Mouse (Mus musculus) cerebellum, adult 2 months (tissue): ENCODE data around the gene Evl. TPM values are rescaled to one million over a fixed set of nuclear protein-coding genes. Genes with fewer than 3 reads are reported as not detected.

Experiments
- DNase-seq, 2 experiments: peaks; one replicate each; pipeline ENCODE4 v3.0.0; 2021
- H3K27ac ChIP-seq: fragments of 200-500 bp; 2 replicates; pipeline ENCODE4 v1.5.1; 2012; ENCODE audit warnings: low read length, control low read depth, inconsistent platforms; ENCODE audit not compliant: insufficient read depth
- H3K27me3 ChIP-seq: fragments of 200-500 bp; 2 replicates; pipeline ENCODE4 v1.6.1; 2012; ENCODE audit warnings: inconsistent platforms, mild to moderate bottlenecking, low read length, moderate library complexity; ENCODE audit not compliant: control insufficient read depth, insufficient read depth
- H3K4me1 ChIP-seq: fragments of 200-500 bp; 2 replicates; pipeline ENCODE4 v1.6.1; 2011; ENCODE audit warnings: low read length; ENCODE audit not compliant: control insufficient read depth, insufficient read depth
- H3K4me3 ChIP-seq: fragments of 200-500 bp; replicated peaks from 2 replicates; pipeline ENCODE3; 2011; ENCODE audit warnings: mild to moderate bottlenecking, low read depth, low read length, control low read depth; ENCODE audit not compliant: insufficient read depth
- CTCF ChIP-seq: fragments of 200-500 bp; IDR thresholded peaks from 2 replicates; pipeline ENCODE4 v1.5.1; 2011; ENCODE audit warnings: low read depth, mild to moderate bottlenecking, control low read depth, low read length, moderate library complexity, borderline replicate concordance; ENCODE audit not compliant: insufficient read depth
- POLR2A ChIP-seq: fragments of 200-500 bp; IDR thresholded peaks from 2 replicates; pipeline ENCODE4 v1.6.1; 2011; ENCODE audit warnings: low read length, control low read depth, borderline replicate concordance; ENCODE audit not compliant: insufficient read depth
- WGBS: fragments of 180-500 bp; shearing (Covaris S2); methylation state at CpG from one replicate; pipeline ENCODE4 v1.1.7; 2018; 5-methylcytosine and 5-hydroxymethylcytosine counted together
- polyA plus RNA-seq: library from polyadenylated mRNA; depleted of rRNA; stranded (reverse); fragments of >200 nt; gene quantifications from 2 replicates; pipeline ENCODE4 v1.2.3, GENCODE M21; 2012

Evl gene
- polyA plus RNA-seq, 1 experiment: 118 TPM

GRCm38 (mm10) chr12:108592866-108593265 lies 38.3 kb downstream of the Evl start:
- no peak for DNase-seq
- TF ChIP-seq POLR2A (no peak), CTCF (no peak)
- H3K4me3 ChIP-seq: no peak overlapping the region
- H3K27ac ChIP-seq: no peak overlapping the region
- H3K27me3 ChIP-seq: no peaks in the 10 kb centered on the region
- WGBS: 86% methylated on average over 6 of the region's 6 CpGs
- H3K4me1 ChIP-seq: no peaks in the 10 kb centered on the region

- no peak for DNase-seq
These were observed 46.3 kb downstream of the Evl start for GRCm38 (mm10) chr12:108600864-108601263.

DNA sequence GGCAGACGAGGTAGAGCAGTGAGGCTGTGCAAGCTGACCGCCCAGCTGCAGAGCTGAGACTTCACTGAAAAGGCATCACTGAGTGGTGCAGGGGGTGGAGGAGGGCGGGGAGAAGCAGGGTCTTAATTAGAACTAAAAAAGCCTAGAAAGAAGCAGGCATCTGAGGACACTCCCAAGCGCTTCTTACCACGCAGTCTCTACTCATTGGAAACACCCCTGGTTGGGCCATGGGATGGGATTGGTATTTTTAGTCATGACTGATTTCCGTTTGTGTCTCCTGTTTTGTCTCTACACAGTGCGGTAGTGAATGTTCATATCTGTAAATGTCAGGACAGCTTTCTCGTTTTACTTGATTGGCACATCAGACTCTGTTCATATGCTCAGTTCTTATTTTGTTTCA lies 46.8 kb downstream of the Evl start:
- no peaks in the 10 kb centered on the region for H3K27me3 ChIP-seq
- DNase-seq: no peak
- 64% methylated on average over 8 of the region's 8 CpGs for WGBS
- H3K4me3 ChIP-seq: no peak overlapping the region
- H3K27ac ChIP-seq: no peak overlapping the region
- H3K4me1 ChIP-seq: peaks cover 6% of the 10 kb centered on the region
- TF ChIP-seq CTCF (no peak), POLR2A (no peak)

More at GRCm38 (mm10) chr12:108600864-108601263, 46.3 kb downstream of the Evl start:
- no peak overlapping the region for H3K27ac ChIP-seq
- TF ChIP-seq POLR2A: no peak
- no peak for TF ChIP-seq CTCF
- no peaks in the 10 kb centered on the region for H3K27me3 ChIP-seq
- WGBS: 68% methylated on average over 4 of the region's 4 CpGs
- peaks cover 6% of the 10 kb centered on the region for H3K4me1 ChIP-seq
- H3K4me3 ChIP-seq: no peak overlapping the region

DNA sequence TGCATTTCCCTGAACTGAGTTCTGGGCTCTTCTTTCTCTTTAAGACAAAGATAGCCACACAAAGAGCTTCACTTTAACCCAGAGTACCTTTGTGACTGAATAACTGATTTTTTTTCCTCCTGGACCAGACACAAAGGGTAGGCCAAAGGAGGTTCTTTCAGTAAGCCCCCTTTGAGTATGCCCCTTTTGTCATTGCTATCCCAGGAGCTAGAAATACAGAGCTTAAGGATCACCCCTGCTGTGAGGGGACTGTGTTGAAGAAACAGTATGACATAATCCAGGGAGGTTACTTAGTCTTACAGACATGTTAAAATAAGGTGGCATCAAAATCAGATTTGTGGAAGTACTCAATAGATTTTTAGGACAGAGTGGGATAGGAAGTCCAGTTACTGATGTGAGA lies 50.0 kb downstream of the Evl start:
- no peaks in the 10 kb centered on the region for H3K27me3 ChIP-seq
- no peak for TF ChIP-seq CTCF
- no peak for TF ChIP-seq POLR2A
- H3K4me1 ChIP-seq: peaks cover 6% of the 10 kb centered on the region
- DNase-seq: no peak
- no peak overlapping the region for H3K4me3 ChIP-seq
- H3K27ac ChIP-seq: no peak overlapping the region

- no peak overlapping the region for H3K27ac ChIP-seq
- TF ChIP-seq POLR2A (no peak), CTCF (no peak)
- DNase-seq: no peak
- no peaks in the 10 kb centered on the region for H3K27me3 ChIP-seq
- H3K4me3 ChIP-seq: no peak overlapping the region
- H3K4me1 ChIP-seq: peaks cover 5% of the 10 kb centered on the region
- 66% methylated on average over 12 of the region's 12 CpGs for WGBS
These were observed 51.2 kb downstream of the Evl start for GRCm38 (mm10) chr12:108605521-108606281.

- Histone ChIP-seq H3K27ac (0 out of 2 replicates have a peak overlapping the region, but pooled peaks have one; percentile 30), H3K4me3 (no peak overlapping the region), H3K27me3 (no peaks in the 10 kb centered on the region), H3K4me1 (no peaks in the 10 kb centered on the region)
- 25% methylated on average over 7 of the region's 7 CpGs for WGBS
- TF ChIP-seq POLR2A (no peak), CTCF (no peak)
- no peak for DNase-seq
These were observed 51.8 kb downstream of the Evl start for GRCm38 (mm10) chr12:108606321-108606720.

DNA sequence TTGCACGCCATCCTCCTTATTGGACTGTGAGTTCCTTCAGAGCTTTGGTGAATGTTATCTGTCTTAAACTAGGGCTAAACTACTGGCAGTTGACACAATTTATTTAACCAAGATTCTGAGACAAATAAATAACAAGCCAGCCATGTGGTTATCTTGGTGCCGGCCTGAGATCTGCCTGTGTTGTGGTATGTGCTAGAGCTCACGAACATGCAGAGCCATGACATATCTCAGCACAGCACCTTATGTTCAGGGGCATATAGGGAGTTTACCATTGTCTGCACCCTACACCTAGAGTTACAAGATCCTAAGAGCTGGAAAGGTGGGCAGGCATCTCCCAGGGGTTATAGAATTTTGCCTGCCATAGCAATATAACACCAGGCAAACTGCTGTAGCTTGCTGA lies 54.9 kb downstream of the Evl start:
- H3K27ac ChIP-seq: no peak overlapping the region
- WGBS: 93% methylated on average over 3 of the region's 3 CpGs

GRCm38 (mm10) chr12:108610255-108610654 lies 55.7 kb downstream of the Evl start:
- no peaks in the 10 kb centered on the region for H3K4me1 ChIP-seq
- TF ChIP-seq POLR2A (no peak), CTCF (no peak)
- no peak for DNase-seq
- H3K4me3 ChIP-seq: no peak overlapping the region
- H3K27ac ChIP-seq: no peak overlapping the region
- 95% methylated on average over 4 of the region's 4 CpGs for WGBS
- H3K27me3 ChIP-seq: no peaks in the 10 kb centered on the region

More for the DNA sequence above, 54.9 kb downstream of the Evl start:
- H3K4me1 ChIP-seq: no peaks in the 10 kb centered on the region
- TF ChIP-seq POLR2A (no peak), CTCF (no peak)
- no peak for DNase-seq
- no peaks in the 10 kb centered on the region for H3K27me3 ChIP-seq
- H3K4me3 ChIP-seq: no peak overlapping the region
